Mouse (Mus musculus) liver, embryonic 14.5 days (tissue): ENCODE measurements around the gene Arl10.

Experiments
- CTCF ChIP-seq: IDR thresholded peaks from 2 replicates; pipeline ENCODE4 v1.5.1; 2016; ENCODE audit warnings: antibody characterized with exemption, low read depth, control low read depth
- EP300 ChIP-seq: IDR thresholded peaks from 2 replicates; pipeline ENCODE4 v1.6.1; 2016; ENCODE audit warnings: antibody characterized with exemption, low read depth

DNA sequence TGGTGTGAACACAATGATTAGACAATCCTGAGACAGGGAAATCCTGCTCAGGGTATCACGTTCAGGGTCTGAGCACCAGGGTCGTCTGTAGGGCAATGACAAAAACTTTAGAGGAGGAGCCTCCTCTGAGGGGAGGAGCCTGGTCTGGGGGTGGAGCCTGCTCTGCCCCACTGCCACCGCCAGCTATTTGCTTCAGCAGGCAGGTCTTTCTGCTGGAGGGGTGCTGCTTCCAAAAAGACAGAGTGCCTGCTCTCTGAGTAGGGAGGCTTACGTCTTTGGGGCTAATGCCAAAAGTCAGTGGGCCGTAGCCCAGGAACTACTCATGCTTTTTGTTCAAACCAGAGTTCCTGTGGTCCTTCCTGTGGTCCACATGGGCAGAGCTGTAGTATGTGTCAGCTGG, 6.4 kb upstream of the Arl10 start:
- TF ChIP-seq CTCF (no peak), EP300 (no peak)
